ENCODE assay signal across 8 mouse cellular contexts in the genomic region with DNA sequence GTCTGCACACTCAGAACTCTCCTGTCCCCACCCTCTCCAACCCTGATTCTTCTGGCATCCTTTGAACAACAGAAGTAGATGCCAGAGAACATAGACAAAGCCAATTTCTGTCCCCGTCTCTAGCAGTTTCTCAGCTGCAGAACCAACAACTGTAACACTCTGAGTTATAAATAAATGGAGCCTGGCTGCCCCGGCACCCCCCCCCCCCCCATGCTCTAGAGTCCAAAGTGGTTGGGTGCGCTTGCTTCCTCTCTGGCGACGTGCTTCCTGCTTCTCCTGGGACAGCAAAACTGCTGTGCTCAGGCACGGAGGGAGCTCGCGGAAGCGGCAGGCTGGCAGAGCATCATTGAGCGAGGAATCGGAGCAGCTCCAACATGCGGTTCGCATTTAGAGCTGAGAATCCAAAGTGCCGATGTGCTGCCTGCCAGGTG. TPM values are rescaled to one million over a fixed set of nuclear protein-coding genes. Genes with fewer than 3 reads are reported as not detected.
DNase-seq lines count a peak whose midpoint lies in the region; ATAC-seq and TF ChIP-seq lines count a peak whose summit lies in the region.

No protein-coding gene starts in this region.

- no peak for TF ChIP-seq EP300 in heart, postnatal 0 days (IDR thresholded peaks at IDR 0.05; ENCODE audit: low read depth)

- 33% methylated on average over 14 of the region's 14 CpGs for WGBS in embryonic facial prominence, embryonic 12.5 days
- WGBS in heart, postnatal 0 days: 9% methylated on average over 14 of the region's 14 CpGs
- WGBS in midbrain, embryonic 14.5 days: 54% methylated on average over 14 of the region's 14 CpGs

- no peaks in the 10 kb centered on the region for H3K36me3 ChIP-seq in embryonic facial prominence, embryonic 12.5 days
- no peaks in the 10 kb centered on the region for H3K36me3 ChIP-seq in heart, postnatal 0 days (replicated peaks; ENCODE audit: control insufficient read depth, insufficient read depth, low read length)
- H3K36me3 ChIP-seq in midbrain, embryonic 14.5 days (ENCODE audit: control insufficient read depth, insufficient read depth, low read length): no peaks in the 10 kb centered on the region

- TF ChIP-seq CTCF in heart, postnatal 0 days (IDR thresholded peaks at IDR 0.05; ENCODE audit: low read depth): no peak

- no peak overlapping the region for H3K9ac ChIP-seq in embryonic facial prominence, embryonic 12.5 days
- H3K9ac ChIP-seq in heart, postnatal 0 days (replicated peaks; ENCODE audit: low read depth, low read length): no peak overlapping the region
- no peak overlapping the region for H3K9ac ChIP-seq in midbrain, embryonic 14.5 days (replicated peaks; ENCODE audit: low read length)

- H3K4me2 ChIP-seq in embryonic facial prominence, embryonic 12.5 days (replicated peaks): peak overlapping the region; percentile 25
- H3K4me2 ChIP-seq in heart, postnatal 0 days (ENCODE audit: low read depth, low read length): peak overlapping the region; percentile 55
- peak overlapping the region; percentile 13; the same call in 1 of the 2 replicates for H3K4me2 ChIP-seq in midbrain, embryonic 14.5 days (ENCODE audit: low read length)

- DNase-seq in adrenal gland, adult (ENCODE audit: inconsistent age in 2 of 2, low spot score in 1 of 2): peak; percentile 61 to 74
- no peak for DNase-seq in adrenal gland, postnatal 25 days
- peak; percentile 72 for DNase-seq in heart, postnatal 0 days (ENCODE audit: low spot score)
- peak; percentile 25 to 67 for DNase-seq in left cerebral cortex, postnatal 10 days (ENCODE audit: extremely low spot score in 1 of 2, low spot score in 2 of 2)
- DNase-seq in midbrain, embryonic 14.5 days: peak; percentile 38
- DNase-seq in urinary bladder, postnatal 14 days (ENCODE audit: low spot score): no peak
- DNase-seq in spleen, postnatal 10 days (ENCODE audit: low spot score in 2 of 2): no peak

- intact Hi-C loops in left cerebral cortex, postnatal 10 days (cut with DNase I): no loop called here

- no peaks in the 10 kb centered on the region for H3K27me3 ChIP-seq in embryonic facial prominence, embryonic 12.5 days
- no peaks in the 10 kb centered on the region for H3K27me3 ChIP-seq in heart, postnatal 0 days (ENCODE audit: control insufficient read depth, insufficient read depth, low read length)
- H3K27me3 ChIP-seq in midbrain, embryonic 14.5 days (ENCODE audit: control insufficient read depth, insufficient read depth, low read length): peaks cover 10% of the 10 kb centered on the region; the same call in 1 of the 2 replicates

- H3K27ac ChIP-seq in embryonic facial prominence, embryonic 12.5 days: no peak overlapping the region
- H3K27ac ChIP-seq in heart, postnatal 0 days (ENCODE audit: low read depth): peak overlapping the region; percentile 9
- H3K27ac ChIP-seq in midbrain, embryonic 14.5 days (replicated peaks; ENCODE audit: low read depth, low read length): no peak overlapping the region

- ATAC-seq in embryonic facial prominence, embryonic 12.5 days (ENCODE audit: insufficient number of reproducible peaks, insufficient read depth, low FRiP score, low TSS enrichment): no peak
- ATAC-seq in heart, postnatal 0 days (ENCODE audit: insufficient read depth, low read depth): peak; percentile 64
- no peak for ATAC-seq in midbrain, embryonic 14.5 days (ENCODE audit: low FRiP score, low TSS enrichment)

- no peak overlapping the region for H3K4me3 ChIP-seq in embryonic facial prominence, embryonic 12.5 days
- H3K4me3 ChIP-seq in heart, postnatal 0 days (ENCODE audit: low read depth, low read length): peak overlapping the region; percentile 4
- no peak overlapping the region for H3K4me3 ChIP-seq in midbrain, embryonic 14.5 days (replicated peaks; ENCODE audit: low read depth, low read length)

- H3K9me3 ChIP-seq in embryonic facial prominence, embryonic 12.5 days: no peaks in the 10 kb centered on the region
- no peaks in the 10 kb centered on the region for H3K9me3 ChIP-seq in heart, postnatal 0 days (replicated peaks; ENCODE audit: control insufficient read depth, low read length)
- H3K9me3 ChIP-seq in midbrain, embryonic 14.5 days (ENCODE audit: control insufficient read depth, low read length): no peaks in the 10 kb centered on the region

- H3K4me1 ChIP-seq in embryonic facial prominence, embryonic 12.5 days: peaks cover 42% of the 10 kb centered on the region
- H3K4me1 ChIP-seq in heart, postnatal 0 days (ENCODE audit: control insufficient read depth, insufficient read depth): peaks cover 35% of the 10 kb centered on the region
- H3K4me1 ChIP-seq in midbrain, embryonic 14.5 days (ENCODE audit: control insufficient read depth, insufficient read depth, low read length): no peaks in the 10 kb centered on the region

RNA-seq across cellular contexts. Expression of a gene that starts 4.6 kb away (rescaled TPM):
- total RNA-seq in adrenal gland, postnatal 25 days (2021): 70.2 and 81.0 TPM in 2 replicates
- polyA plus RNA-seq in embryonic facial prominence, embryonic 12.5 days (2016; fragmentation: Nextera tagmentation; extraction: Ambion mirVana): 18.7 and 24.9 TPM in 2 replicates
- total RNA-seq in heart, postnatal 0 days (2014; rRNA removed; ENCODE audit: low replicate concordance): 41.4 and 61.5 TPM in 2 replicates
- 8.2 and 10.7 TPM in 2 replicates for polyA plus RNA-seq in heart, postnatal 0 days (2015; fragmentation: Nextera tagmentation; extraction: Ambion mirVana)
- total RNA-seq in left cerebral cortex, postnatal 10 days (2021): 1 to 10 TPM; 6.9 to 8.2 TPM
- polyA plus RNA-seq in midbrain, embryonic 14.5 days (2014; fragmentation: Nextera tagmentation; extraction: Ambion mirVana): 1.3 and 2.4 TPM in 2 replicates

Comparison
In these comparisons a context has a peak if more than half of its experiments do, and no peak if none do; other contexts are left out.
1. DNase-seq: peak in adrenal gland, adult (2 of 2), heart, postnatal 0 days (single experiment), left cerebral cortex, postnatal 10 days (2 of 2) and midbrain, embryonic 14.5 days (single experiment); none in adrenal gland, postnatal 25 days (single experiment), urinary bladder, postnatal 14 days (single experiment) and spleen, postnatal 10 days (0 of 2).
2. Peak in every context shown above with its lines, with median percentiles within 50 percentile points of each other: H3K4me2 ChIP-seq.